Mouse (Mus musculus) liver, adult 2 months (tissue): Measurements from ENCODE around the gene Nfia.

Source experiments
- CTCF ChIP-seq: fragments of 200-500 bp; IDR thresholded peaks from 2 replicates; pipeline ENCODE4 v1.5.1; 2011; ENCODE audit warnings: low read depth, low read length, control low read depth
- POLR2A ChIP-seq: fragments of 200-500 bp; IDR thresholded peaks from 2 replicates; pipeline ENCODE4 v1.6.1; 2011; ENCODE audit warnings: low read length, control low read depth; ENCODE audit not compliant: insufficient read depth; ENCODE audit errors: extremely low read depth

DNA sequence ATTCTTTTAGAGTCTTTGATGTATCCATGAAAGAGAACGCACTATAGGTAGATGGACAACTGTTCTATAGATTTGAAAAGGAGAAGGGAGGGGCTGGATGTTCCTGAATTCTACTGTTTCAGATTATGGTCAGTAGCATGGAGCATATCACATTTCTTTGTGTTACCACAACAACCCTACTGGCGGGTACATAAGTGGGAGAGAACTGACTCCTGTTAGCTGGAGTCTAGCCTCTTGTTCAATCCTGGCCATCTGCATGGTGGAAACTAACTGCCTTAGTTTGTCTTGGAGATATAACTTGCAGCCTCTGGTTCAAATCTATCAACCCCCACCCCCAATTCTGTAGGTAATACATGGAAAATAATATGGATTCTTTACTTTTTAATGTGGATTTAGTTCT lies 1.3 kb downstream of the Nfia start:
- TF ChIP-seq CTCF (no peak), POLR2A (no peak)
